8 mouse cellular contexts compared by ENCODE assay signal in genomic region chr7:16874190-16874589, GRCm38 (mm10). TPM values are rescaled to one million over a fixed set of nuclear protein-coding genes. Genes with fewer than 3 reads are reported as not detected.
DNase-seq lines count a peak whose midpoint lies in the region; ATAC-seq and TF ChIP-seq lines count a peak whose summit lies in the region.

No protein-coding gene starts in this region.

- TF ChIP-seq CTCF in E14TG2a.4 (conservative IDR thresholded peaks at IDR 0.05; ENCODE audit: low read length): peak; percentile 92

- ATAC-seq in forebrain, embryonic 13.5 days: no peak
- no peak for ATAC-seq in neural tube, embryonic 14.5 days (ENCODE audit: low read depth)

- WGBS in forebrain, embryonic 13.5 days: 4% methylated on average over 17 of the region's 17 CpGs
- 5% methylated on average over 17 of the region's 17 CpGs for WGBS in neural tube, embryonic 14.5 days

- peak overlapping the region; percentile 79 for H3K27ac ChIP-seq in forebrain, embryonic 13.5 days
- H3K27ac ChIP-seq in neural tube, embryonic 14.5 days (ENCODE audit: low read depth, low read length): peak overlapping the region; percentile 74

- no peaks in the 10 kb centered on the region for H3K9me3 ChIP-seq in E14TG2a.4 (ENCODE audit: low read length)
- H3K9me3 ChIP-seq in forebrain, embryonic 13.5 days (replicated peaks): no peaks in the 10 kb centered on the region
- no peaks in the 10 kb centered on the region for H3K9me3 ChIP-seq in neural tube, embryonic 14.5 days (ENCODE audit: control insufficient read depth, low read length)

- H3K27me3 ChIP-seq in E14TG2a.4 (ENCODE audit: insufficient read depth, low read length): no peaks in the 10 kb centered on the region
- no peaks in the 10 kb centered on the region for H3K27me3 ChIP-seq in forebrain, embryonic 13.5 days
- no peaks in the 10 kb centered on the region for H3K27me3 ChIP-seq in neural tube, embryonic 14.5 days (ENCODE audit: control insufficient read depth, insufficient read depth, low read length)

- peak overlapping the region; percentile 80 for H3K4me3 ChIP-seq in E14TG2a.4 (replicated peaks; ENCODE audit: low read length)
- peak overlapping the region; percentile 30 for H3K4me3 ChIP-seq in forebrain, embryonic 13.5 days
- peak overlapping the region; percentile 28 for H3K4me3 ChIP-seq in neural tube, embryonic 14.5 days (ENCODE audit: low read depth, low read length)

- peak; percentile 63 for DNase-seq in c-Kit-positive CD71-positive TER-119-negative erythroid progenitor cells, embryonic 14.5 days (ENCODE audit: low read depth)
- DNase-seq in heart, postnatal 10 days: peak; percentile 85 to 89
- peak; percentile 83 for DNase-seq in layer of hippocampus, adult 11-12 months (ENCODE audit: low spot score)
- peak; percentile 79 to 81 for DNase-seq in lung, adult 18-20 months
- peak; percentile 62 to 65 for DNase-seq in thymus, adult 18-20 months

- peaks cover 51% of the 10 kb centered on the region for H3K4me1 ChIP-seq in E14TG2a.4 (replicated peaks; ENCODE audit: low read depth, low read length)
- peaks cover 27% of the 10 kb centered on the region for H3K4me1 ChIP-seq in forebrain, embryonic 13.5 days
- H3K4me1 ChIP-seq in neural tube, embryonic 14.5 days (ENCODE audit: control insufficient read depth, insufficient read depth, low read length): peaks cover 14% of the 10 kb centered on the region

- no peak overlapping the region for H3K9ac ChIP-seq in forebrain, embryonic 13.5 days
- H3K9ac ChIP-seq in neural tube, embryonic 14.5 days (replicated peaks; ENCODE audit: low read depth, low read length): no peak overlapping the region

- intact Hi-C loops in heart, postnatal 10 days (cut with DNase I): loop anchor here (1.0 kb wide), 1 partner anchor 18 kb away; no protein-coding TSS in a partner anchor

- no peaks in the 10 kb centered on the region for H3K36me3 ChIP-seq in E14TG2a.4 (ENCODE audit: insufficient read depth, low read length)
- H3K36me3 ChIP-seq in forebrain, embryonic 13.5 days (ENCODE audit: poor library complexity, severe bottlenecking): peaks cover 12% of the 10 kb centered on the region
- H3K36me3 ChIP-seq in neural tube, embryonic 14.5 days (ENCODE audit: control insufficient read depth, insufficient read depth, low read length): peaks cover 2% of the 10 kb centered on the region

- peak overlapping the region; percentile 52 for H3K4me2 ChIP-seq in forebrain, embryonic 13.5 days
- peak overlapping the region; percentile 33 for H3K4me2 ChIP-seq in neural tube, embryonic 14.5 days (ENCODE audit: low read depth, low read length)

RNA-seq across cellular contexts. Expression of gene Dact3, which starts 0.9 kb away (rescaled TPM):
- 2.0 and 2.3 TPM in 2 replicates for polyA plus RNA-seq in forebrain, embryonic 13.5 days (2015; fragmentation: Nextera tagmentation; extraction: Ambion mirVana)
- 10 to 100 TPM; 28.2 to 32.7 TPM for total RNA-seq in heart, postnatal 10 days (2021)
- 5.8 and 6.1 TPM in 2 replicates for polyA plus RNA-seq in neural tube, embryonic 14.5 days (2014; fragmentation: Nextera tagmentation; extraction: Ambion mirVana)

RNA-seq across cellular contexts. Expression of gene Gng8, which starts 17.4 kb away (rescaled TPM):
- polyA plus RNA-seq in forebrain, embryonic 13.5 days (2015; fragmentation: Nextera tagmentation; extraction: Ambion mirVana): 9.2 and 18.2 TPM in 2 replicates
- total RNA-seq in heart, postnatal 10 days (2021): 1 to 10 TPM in 1 of 2 experiments, under 1 TPM in 1; 0.82 to 1.4 TPM
- 0.39 and 9.8 TPM in 2 replicates for polyA plus RNA-seq in neural tube, embryonic 14.5 days (2014; fragmentation: Nextera tagmentation; extraction: Ambion mirVana)

RNA-seq across cellular contexts. Expression of gene Prkd2, which starts 31.5 kb away (rescaled TPM):
- 7.7 and 8.3 TPM in 2 replicates for polyA plus RNA-seq in forebrain, embryonic 13.5 days (2015; fragmentation: Nextera tagmentation; extraction: Ambion mirVana)
- 10 to 100 TPM; 27.8 to 31.9 TPM for total RNA-seq in heart, postnatal 10 days (2021)
- 4.5 and 7.4 TPM in 2 replicates for polyA plus RNA-seq in neural tube, embryonic 14.5 days (2014; fragmentation: Nextera tagmentation; extraction: Ambion mirVana)

RNA-seq across cellular contexts. Expression of gene Ptgir, which starts 32.1 kb away (rescaled TPM):
- 0.14 and 0.37 TPM in 2 replicates for polyA plus RNA-seq in forebrain, embryonic 13.5 days (2015; fragmentation: Nextera tagmentation; extraction: Ambion mirVana)
- 1 to 10 TPM; 2.6 to 2.8 TPM for total RNA-seq in heart, postnatal 10 days (2021)
- 1.2 TPM in 1 of 2 replicates, not detected in the other for polyA plus RNA-seq in neural tube, embryonic 14.5 days (2014; fragmentation: Nextera tagmentation; extraction: Ambion mirVana)

RNA-seq across cellular contexts. Expression of gene Calm3, which starts 49.7 kb away (rescaled TPM):
- polyA plus RNA-seq in forebrain, embryonic 13.5 days (2015; fragmentation: Nextera tagmentation; extraction: Ambion mirVana): 271 and 296 TPM in 2 replicates
- 100 to 1,000 TPM; 252 to 262 TPM for total RNA-seq in heart, postnatal 10 days (2021)
- polyA plus RNA-seq in neural tube, embryonic 14.5 days (2014; fragmentation: Nextera tagmentation; extraction: Ambion mirVana): 412 and 503 TPM in 2 replicates

Comparison
In these comparisons a context has a peak if more than half of its experiments do, and no peak if none do; other contexts are left out.
1. H3K4me3 ChIP-seq: peak in every context shown above with its lines; median percentile 80 in E14TG2a.4; 30 in forebrain, embryonic 13.5 days; 28 in neural tube, embryonic 14.5 days.